Mouse (Mus musculus) forebrain, postnatal 0 days (tissue): Measurements from ENCODE around the gene Trim33. TPM values are rescaled to one million over a fixed set of nuclear protein-coding genes. Genes with fewer than 3 reads are reported as not detected.

Experiments
- ATAC-seq: fragments of 200-750 bp; cut with Nextera tagmentation; 2 replicates; pipeline ENCODE4 v1.8.0; 2017; ENCODE audit warnings: mild to moderate bottlenecking, moderate library complexity
- DNase-seq: peaks from one replicate; pipeline ENCODE4 v3.0.0-alpha.2; 2015
- H3K27ac ChIP-seq: fragments of 300-500 bp; sonication (generic); 2 replicates; pipeline ENCODE4 v1.5.1; 2014; ENCODE audit warnings: low read depth, mild to moderate bottlenecking, antibody characterized with exemption, low read length, moderate library complexity, mixed read lengths
- H3K27me3 ChIP-seq: fragments of 300-500 bp; sonication (generic); 2 replicates; pipeline ENCODE4 v1.6.1; 2014; ENCODE audit warnings: mild to moderate bottlenecking, low read length, mixed read lengths; ENCODE audit not compliant: insufficient read depth
- H3K36me3 ChIP-seq: fragments of 300-500 bp; sonication (generic); 2 replicates; pipeline ENCODE4 v1.6.1; 2014; ENCODE audit warnings: mild to moderate bottlenecking, moderate library complexity; ENCODE audit not compliant: insufficient read depth
- H3K4me1 ChIP-seq: fragments of 300-500 bp; sonication (generic); 2 replicates; pipeline ENCODE4 v1.6.1; 2014; ENCODE audit warnings: antibody characterized with exemption; ENCODE audit not compliant: insufficient read depth
- H3K4me2 ChIP-seq: fragments of 300-500 bp; sonication (generic); 2 replicates; pipeline ENCODE4 v1.6.1; 2014; ENCODE audit warnings: low read depth, mild to moderate bottlenecking, moderate library complexity
- H3K4me3 ChIP-seq: fragments of 300-500 bp; sonication (generic); 2 replicates; pipeline ENCODE4 v1.5.1; 2014; ENCODE audit warnings: low read depth, low read length, mixed read lengths
- H3K9ac ChIP-seq: fragments of 300-500 bp; sonication (generic); 2 replicates; pipeline ENCODE4 v1.6.1; 2014; ENCODE audit warnings: mild to moderate bottlenecking
- H3K9me3 ChIP-seq: fragments of 300-500 bp; sonication (generic); 2 replicates; pipeline ENCODE4 v1.6.1; 2016; ENCODE audit warnings: low read length
- CTCF ChIP-seq: sonication (generic); IDR thresholded peaks from 2 replicates; pipeline ENCODE4 v1.5.1; 2016; ENCODE audit warnings: antibody characterized with exemption, control low read depth, low read depth
- WGBS: fragments of 180-500 bp; shearing (Covaris S2); extraction: QIAGEN DNeasy Blood & Tissue Kit; methylation state at CpG from one replicate; pipeline ENCODE4 v1.1.7; 2014; 5-methylcytosine and 5-hydroxymethylcytosine counted together
- polyA plus RNA-seq: library from polyadenylated mRNA; unstranded; fragments of >200 nt; fragmentation: Nextera tagmentation; extraction: Ambion mirVana; gene quantifications from 2 replicates; pipeline ENCODE4 v1.2.1, GENCODE M21; 2015
- total RNA-seq: library from RNA; depleted of rRNA; stranded (reverse); fragments of >200 nt; gene quantifications from 2 replicates; pipeline ENCODE4 v1.2.3, GENCODE M21; 2014

The Trim33 gene
- total and polyA plus RNA-seq, 2 experiments from 2014 or later, result 12.5 to 65.5 TPM

GRCm38 (mm10) chr3:103305411-103305982 is 26.4 kb downstream of the Trim33 start:
- Histone ChIP-seq H3K27ac (no peak overlapping the region), H3K4me3 (no peak overlapping the region), H3K36me3 (no peaks in the 10 kb centered on the region), H3K4me1 (no peaks in the 10 kb centered on the region), H3K27me3 (no peaks in the 10 kb centered on the region), H3K4me2 (no peak overlapping the region), H3K9me3 (no peaks in the 10 kb centered on the region), H3K9ac (no peak overlapping the region)
- DNase-seq, result no peak
- ATAC-seq, result no peak
- TF ChIP-seq CTCF, result no peak
- 81% methylated on average over 6 of the region's 6 CpGs for WGBS

- no peak for TF ChIP-seq CTCF
- H3K27ac ChIP-seq, result no peak overlapping the region
- H3K4me3 ChIP-seq, result no peak overlapping the region
- no peaks in the 10 kb centered on the region for H3K36me3 ChIP-seq
- no peak overlapping the region for H3K9ac ChIP-seq
- H3K27me3 ChIP-seq, result no peaks in the 10 kb centered on the region
- ATAC-seq, result no peak
- DNase-seq, result no peak
- WGBS, result 49% methylated on average over 5 of the region's 5 CpGs
- H3K4me2 ChIP-seq, result no peak overlapping the region
- no peaks in the 10 kb centered on the region for H3K9me3 ChIP-seq
- H3K4me1 ChIP-seq, result no peaks in the 10 kb centered on the region
Observed at GRCm38 (mm10) chr3:103309252-103309651, 30.2 kb downstream of the Trim33 start.

GRCm38 (mm10) chr3:103309750-103310149 is 30.7 kb downstream of the Trim33 start:
- H3K36me3 ChIP-seq, result 0 out of 2 replicates have a peak, but pooled peaks cover 4% of the 10 kb centered on the region
- H3K4me2 ChIP-seq, result no peak overlapping the region
- no peak overlapping the region for H3K4me3 ChIP-seq
- H3K27ac ChIP-seq, result no peak overlapping the region
- DNase-seq (no peak), ATAC-seq (no peak)
- no peak overlapping the region for H3K9ac ChIP-seq
- 50% methylated on average over 1 of the region's 1 CpGs for WGBS
- H3K9me3 ChIP-seq, result no peaks in the 10 kb centered on the region
- no peaks in the 10 kb centered on the region for H3K27me3 ChIP-seq
- TF ChIP-seq CTCF, result no peak
- H3K4me1 ChIP-seq, result no peaks in the 10 kb centered on the region

GRCm38 (mm10) chr3:103314291-103314690 is 35.2 kb downstream of the Trim33 start:
- no peak for ATAC-seq

GRCm38 (mm10) chr3:103335371-103335770 is 56.3 kb downstream of the Trim33 start:
- no peaks in the 10 kb centered on the region for H3K4me1 ChIP-seq
- no peak for TF ChIP-seq CTCF
- H3K4me3 ChIP-seq, result no peak overlapping the region
- ATAC-seq (no peak), DNase-seq (no peak)
- no peaks in the 10 kb centered on the region for H3K27me3 ChIP-seq
- H3K36me3 ChIP-seq, result peaks cover 29% of the 10 kb centered on the region
- H3K27ac ChIP-seq, result no peak overlapping the region
- H3K9me3 ChIP-seq, result no peaks in the 10 kb centered on the region
- 55% methylated on average over 1 of the region's 1 CpGs for WGBS
- no peak overlapping the region for H3K4me2 ChIP-seq
- no peak overlapping the region for H3K9ac ChIP-seq

More at GRCm38 (mm10) chr3:103314291-103314690, 35.2 kb downstream of the Trim33 start:
- no peak overlapping the region for H3K27ac ChIP-seq
- no peaks in the 10 kb centered on the region for H3K9me3 ChIP-seq
- no peak for DNase-seq
- H3K4me3 ChIP-seq, result no peak overlapping the region
- H3K27me3 ChIP-seq, result no peaks in the 10 kb centered on the region
- no peak overlapping the region for H3K4me2 ChIP-seq
- H3K4me1 ChIP-seq, result no peaks in the 10 kb centered on the region
- no peak overlapping the region for H3K9ac ChIP-seq
- H3K36me3 ChIP-seq, result 0 out of 2 replicates have a peak, but pooled peaks cover 4% of the 10 kb centered on the region
- no peak for TF ChIP-seq CTCF

GRCm38 (mm10) chr3:103346658-103347057 is 67.6 kb downstream of the Trim33 start:
- DNase-seq, result no peak
- ATAC-seq, result no peak
- no peak for TF ChIP-seq CTCF
- Histone ChIP-seq H3K4me3 (no peak overlapping the region), H3K9ac (no peak overlapping the region), H3K4me1 (no peaks in the 10 kb centered on the region), H3K27ac (no peak overlapping the region), H3K9me3 (no peaks in the 10 kb centered on the region), H3K27me3 (no peaks in the 10 kb centered on the region), H3K4me2 (no peak overlapping the region), H3K36me3 (peaks cover 40% of the 10 kb centered on the region)
- WGBS, result 95% methylated on average over 2 of the region's 2 CpGs

- DNase-seq, result no peak
- Histone ChIP-seq H3K9me3 (no peaks in the 10 kb centered on the region), H3K4me2 (no peak overlapping the region), H3K4me3 (no peak overlapping the region), H3K27ac (no peak overlapping the region), H3K27me3 (no peaks in the 10 kb centered on the region), H3K36me3 (peaks cover 27% of the 10 kb centered on the region), H3K9ac (no peak overlapping the region), H3K4me1 (no peaks in the 10 kb centered on the region)
- no peak for TF ChIP-seq CTCF
- ATAC-seq, result no peak
- WGBS, result 96% methylated on average over 5 of the region's 5 CpGs
Observed at GRCm38 (mm10) chr3:103353518-103353917, 74.4 kb downstream of the Trim33 start.
